Mouse (Mus musculus) heart, embryonic 16.5 days (tissue): ENCODE measurements around the gene Mindy4. TPM values are rescaled to one million over a fixed set of nuclear protein-coding genes. Genes with fewer than 3 reads are reported as not detected.

Experiments used
- ATAC-seq: fragments of 200-750 bp; cut with Nextera tagmentation; replicated peaks from 2 replicates; pipeline ENCODE4 v1.8.0; 2017; ENCODE audit warnings: moderate number of reproducible peaks; ENCODE audit not compliant: insufficient read depth, low FRiP score; ENCODE audit errors: extremely low read depth
- H3K27ac ChIP-seq: fragments of 300-500 bp; sonication (generic); 2 replicates; pipeline ENCODE4 v1.5.1; 2014; ENCODE audit warnings: mild to moderate bottlenecking, low read length, control low read depth, moderate library complexity
- H3K27me3 ChIP-seq: fragments of 300-500 bp; sonication (generic); 2 replicates; pipeline ENCODE4 v1.6.1; 2014; ENCODE audit warnings: low read length, mixed read lengths; ENCODE audit not compliant: control insufficient read depth, insufficient read depth
- H3K36me3 ChIP-seq: fragments of 300-500 bp; sonication (generic); 2 replicates; pipeline ENCODE4 v1.6.1; 2014; ENCODE audit not compliant: control insufficient read depth, insufficient read depth
- H3K4me1 ChIP-seq: fragments of 300-500 bp; sonication (generic); 2 replicates; pipeline ENCODE4 v1.6.1; 2014; ENCODE audit warnings: low read length, mixed read lengths; ENCODE audit not compliant: control insufficient read depth, insufficient read depth
- H3K4me2 ChIP-seq: fragments of 300-500 bp; sonication (generic); 2 replicates; pipeline ENCODE4 v1.6.1; 2014; ENCODE audit warnings: low read depth, mild to moderate bottlenecking, control low read depth, low read length
- H3K4me3 ChIP-seq: fragments of 300-500 bp; sonication (generic); 2 replicates; pipeline ENCODE4 v1.5.1; 2014; ENCODE audit warnings: mild to moderate bottlenecking, control low read depth, low read length
- H3K9ac ChIP-seq: fragments of 300-500 bp; sonication (generic); 2 replicates; pipeline ENCODE4 v1.6.1; 2014; ENCODE audit warnings: low read length, control low read depth
- H3K9me3 ChIP-seq: fragments of 300-500 bp; sonication (generic); replicated peaks from 2 replicates; pipeline ENCODE4 v1.6.1; 2016; ENCODE audit warnings: low read length; ENCODE audit not compliant: control insufficient read depth
- WGBS: fragments of 180-500 bp; shearing (Covaris S2); extraction: QIAGEN DNeasy Blood & Tissue Kit; methylation state at CpG from one replicate; pipeline ENCODE4 v1.1.7; 2014; 5-methylcytosine and 5-hydroxymethylcytosine counted together
- polyA plus RNA-seq: library from polyadenylated mRNA; unstranded; fragments of >200 nt; fragmentation: Nextera tagmentation; extraction: Ambion mirVana; gene quantifications from 2 replicates; pipeline ENCODE4 v1.2.1, GENCODE M21; 2015

Mindy4 gene
- polyA plus RNA-seq, 1 experiment from 2014 or later, result 7.0 TPM

GRCm38 (mm10) chr6:55258428-55259325 is 55.5 kb downstream of the Mindy4 start:
- Histone ChIP-seq H3K9ac (no peak overlapping the region), H3K27me3 (no peaks in the 10 kb centered on the region), H3K36me3 (no peaks in the 10 kb centered on the region), H3K4me3 (no peak overlapping the region), H3K9me3 (no peaks in the 10 kb centered on the region), H3K27ac (no peak overlapping the region), H3K4me2 (no peak overlapping the region), H3K4me1 (peaks cover 6% of the 10 kb centered on the region; the same call in 1 of the 2 replicates)
- ATAC-seq, result no peak
- WGBS, result 62% methylated on average over 14 of the region's 14 CpGs

GRCm38 (mm10) chr6:55262161-55262560 is 59.0 kb downstream of the Mindy4 start:
- 66% methylated on average over 12 of the region's 12 CpGs for WGBS

GRCm38 (mm10) chr6:55263490-55264046 is 60.4 kb downstream of the Mindy4 start:
- Histone ChIP-seq H3K27ac (no peak overlapping the region), H3K4me2 (no peak overlapping the region), H3K36me3 (no peaks in the 10 kb centered on the region), H3K4me3 (no peak overlapping the region), H3K27me3 (no peaks in the 10 kb centered on the region), H3K9ac (no peak overlapping the region), H3K9me3 (no peaks in the 10 kb centered on the region), H3K4me1 (peaks cover 6% of the 10 kb centered on the region; the same call in 1 of the 2 replicates)
- 53% methylated on average over 5 of the region's 5 CpGs for WGBS
- ATAC-seq, result no peak

More at GRCm38 (mm10) chr6:55262161-55262560, 59.0 kb downstream of the Mindy4 start:
- Histone ChIP-seq H3K27me3 (no peaks in the 10 kb centered on the region), H3K9ac (no peak overlapping the region), H3K9me3 (no peaks in the 10 kb centered on the region), H3K4me1 (peaks cover 6% of the 10 kb centered on the region; the same call in 1 of the 2 replicates), H3K4me2 (no peak overlapping the region), H3K27ac (no peak overlapping the region), H3K4me3 (no peak overlapping the region), H3K36me3 (no peaks in the 10 kb centered on the region)
- ATAC-seq, result no peak

GRCm38 (mm10) chr6:55264741-55265366 is 61.7 kb downstream of the Mindy4 start:
- WGBS, result 84% methylated on average over 7 of the region's 7 CpGs

GRCm38 (mm10) chr6:55272952-55273351 is 69.8 kb downstream of the Mindy4 start:
- no peaks in the 10 kb centered on the region for H3K36me3 ChIP-seq
- no peaks in the 10 kb centered on the region for H3K9me3 ChIP-seq
- no peaks in the 10 kb centered on the region for H3K27me3 ChIP-seq
- ATAC-seq, result no peak
- H3K27ac ChIP-seq, result no peak overlapping the region
- WGBS, result 78% methylated on average over 7 of the region's 7 CpGs
- no peak overlapping the region for H3K4me3 ChIP-seq
- no peak overlapping the region for H3K4me2 ChIP-seq
- no peak overlapping the region for H3K9ac ChIP-seq
- H3K4me1 ChIP-seq, result peaks cover 9% of the 10 kb centered on the region

More at GRCm38 (mm10) chr6:55264741-55265366, 61.7 kb downstream of the Mindy4 start:
- no peaks in the 10 kb centered on the region for H3K9me3 ChIP-seq
- 0 out of 2 replicates have a peak, but pooled peaks cover 3% of the 10 kb centered on the region for H3K4me1 ChIP-seq
- H3K4me3 ChIP-seq, result no peak overlapping the region
- H3K9ac ChIP-seq, result no peak overlapping the region
- no peak overlapping the region for H3K4me2 ChIP-seq
- no peak for ATAC-seq
- no peaks in the 10 kb centered on the region for H3K36me3 ChIP-seq
- no peak overlapping the region for H3K27ac ChIP-seq
- no peaks in the 10 kb centered on the region for H3K27me3 ChIP-seq

- 48% methylated on average over 5 of the region's 5 CpGs for WGBS
- no peak overlapping the region for H3K27ac ChIP-seq
Observed at GRCm38 (mm10) chr6:55273463-55273862, 70.3 kb downstream of the Mindy4 start.

GRCm38 (mm10) chr6:55275000-55275399 is 71.8 kb downstream of the Mindy4 start:
- WGBS, result 79% methylated on average over 10 of the region's 10 CpGs
- H3K9ac ChIP-seq, result no peak overlapping the region
- no peaks in the 10 kb centered on the region for H3K36me3 ChIP-seq
- H3K4me2 ChIP-seq, result no peak overlapping the region
- H3K4me3 ChIP-seq, result no peak overlapping the region
- no peak for ATAC-seq
- no peaks in the 10 kb centered on the region for H3K27me3 ChIP-seq
- no peak overlapping the region for H3K27ac ChIP-seq
- peaks cover 9% of the 10 kb centered on the region for H3K4me1 ChIP-seq
- no peaks in the 10 kb centered on the region for H3K9me3 ChIP-seq

More at GRCm38 (mm10) chr6:55273463-55273862, 70.3 kb downstream of the Mindy4 start:
- H3K4me3 ChIP-seq, result no peak overlapping the region
- no peaks in the 10 kb centered on the region for H3K27me3 ChIP-seq
- no peak overlapping the region for H3K4me2 ChIP-seq
- H3K4me1 ChIP-seq, result peaks cover 9% of the 10 kb centered on the region
- ATAC-seq, result no peak
- no peaks in the 10 kb centered on the region for H3K9me3 ChIP-seq
- no peak overlapping the region for H3K9ac ChIP-seq
- no peaks in the 10 kb centered on the region for H3K36me3 ChIP-seq

- no peaks in the 10 kb centered on the region for H3K36me3 ChIP-seq
- WGBS, result 37% methylated on average over 8 of the region's 8 CpGs
- no peaks in the 10 kb centered on the region for H3K9me3 ChIP-seq
- no peaks in the 10 kb centered on the region for H3K27me3 ChIP-seq
- H3K4me1 ChIP-seq, result peaks cover 9% of the 10 kb centered on the region
- H3K27ac ChIP-seq, result no peak overlapping the region
- H3K9ac ChIP-seq, result no peak overlapping the region
- no peak overlapping the region for H3K4me3 ChIP-seq
- no peak for ATAC-seq
- no peak overlapping the region; the same call in 1 of the 2 replicates for H3K4me2 ChIP-seq
Observed at GRCm38 (mm10) chr6:55275786-55276185, 72.6 kb downstream of the Mindy4 start.
